Mouse (Mus musculus): ENCODE measurements at regions not wholly inside any gene's neighbourhood (a gene's known extent, or its start where the extent isn't known, plus 50 kb on each side); places are given as distances from the start of the nearest gene placed in this dataset.
A peak's percentile ranks its signal among the peaks of the same experiment; 100 is the strongest.

DNA sequence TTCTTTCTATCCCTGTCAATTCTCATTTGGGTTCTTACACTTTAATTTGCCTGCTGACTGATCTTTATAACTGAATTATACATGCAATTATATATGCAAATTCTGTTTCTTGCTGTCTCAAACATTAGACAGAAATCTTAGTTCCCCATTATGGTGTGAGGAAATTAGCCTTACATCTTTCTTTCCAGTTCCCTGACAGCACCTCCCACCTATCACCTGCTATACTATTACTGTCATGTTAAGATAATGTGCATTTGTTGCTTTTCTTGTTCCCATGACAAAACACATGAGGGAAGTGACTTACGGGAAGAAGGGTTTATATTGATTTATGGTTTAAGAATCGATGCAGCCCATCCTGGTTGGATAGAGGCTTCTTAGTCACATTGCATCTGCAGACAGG, 246.0 kb downstream of the Hace1 start:
- H3K4me3 ChIP-seq (ENCODE audit: low read depth, low read length), result no peak overlapping the region
- H3K4me2 ChIP-seq (ENCODE audit: low read depth, severe bottlenecking), result no peak overlapping the region
- 89% methylated on average over 2 of the region's 2 CpGs for WGBS
- ATAC-seq (ENCODE audit: insufficient number of reproducible peaks, low FRiP score, low TSS enrichment, low read depth) (no peak), DNase-seq (ENCODE audit: low spot score) (no peak)
- H3K27ac ChIP-seq (replicated peaks; ENCODE audit: low read depth, low read length), result no peak overlapping the region
- no peaks in the 10 kb centered on the region for H3K9me3 ChIP-seq (ENCODE audit: control insufficient read depth, low read length)
- no peaks in the 10 kb centered on the region for H3K4me1 ChIP-seq (ENCODE audit: control insufficient read depth, insufficient read depth, low read length)
- no peaks in the 10 kb centered on the region for H3K27me3 ChIP-seq (ENCODE audit: control insufficient read depth, insufficient read depth, low read length)
- H3K9ac ChIP-seq (ENCODE audit: low read length), result no peak overlapping the region
- no peaks in the 10 kb centered on the region for H3K36me3 ChIP-seq (ENCODE audit: control insufficient read depth, insufficient read depth, low read length)

DNA sequence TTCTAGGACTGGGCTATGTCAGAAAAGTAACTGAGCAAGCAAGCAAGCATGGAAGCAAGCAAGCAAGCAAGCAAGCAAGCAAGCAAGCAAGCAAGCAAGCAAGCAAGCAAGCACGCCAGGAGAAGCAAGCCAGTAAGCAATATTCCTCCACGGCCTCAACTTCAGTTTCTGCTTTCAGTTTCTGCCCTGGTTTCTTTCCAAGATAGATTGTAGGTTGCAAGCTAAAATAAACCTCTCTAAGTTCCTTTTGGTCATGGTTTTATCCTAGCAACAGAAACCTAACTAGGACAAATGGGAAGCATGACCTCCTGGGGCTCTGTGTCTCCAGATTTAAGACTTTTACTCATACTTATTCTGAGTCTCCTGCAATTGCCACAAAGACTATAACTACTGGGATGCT, 271.0 kb downstream of the Hace1 start:
- ATAC-seq (ENCODE audit: insufficient number of reproducible peaks, low FRiP score, low TSS enrichment, low read depth), result no peak
- H3K4me2 ChIP-seq (ENCODE audit: low read depth, severe bottlenecking), result no peak overlapping the region
- 93% methylated on average over 2 of the region's 2 CpGs for WGBS
- no peak overlapping the region for H3K4me3 ChIP-seq (ENCODE audit: low read depth, low read length)
- no peaks in the 10 kb centered on the region for H3K27me3 ChIP-seq (ENCODE audit: control insufficient read depth, insufficient read depth, low read length)
- no peaks in the 10 kb centered on the region for H3K9me3 ChIP-seq (ENCODE audit: control insufficient read depth, low read length)
- no peak for DNase-seq (ENCODE audit: low spot score)
- H3K4me1 ChIP-seq (ENCODE audit: control insufficient read depth, insufficient read depth, low read length), result no peaks in the 10 kb centered on the region
- H3K9ac ChIP-seq (ENCODE audit: low read length), result no peak overlapping the region
- H3K36me3 ChIP-seq (ENCODE audit: control insufficient read depth, insufficient read depth, low read length), result no peaks in the 10 kb centered on the region
- H3K27ac ChIP-seq (replicated peaks; ENCODE audit: low read depth, low read length), result no peak overlapping the region

DNA sequence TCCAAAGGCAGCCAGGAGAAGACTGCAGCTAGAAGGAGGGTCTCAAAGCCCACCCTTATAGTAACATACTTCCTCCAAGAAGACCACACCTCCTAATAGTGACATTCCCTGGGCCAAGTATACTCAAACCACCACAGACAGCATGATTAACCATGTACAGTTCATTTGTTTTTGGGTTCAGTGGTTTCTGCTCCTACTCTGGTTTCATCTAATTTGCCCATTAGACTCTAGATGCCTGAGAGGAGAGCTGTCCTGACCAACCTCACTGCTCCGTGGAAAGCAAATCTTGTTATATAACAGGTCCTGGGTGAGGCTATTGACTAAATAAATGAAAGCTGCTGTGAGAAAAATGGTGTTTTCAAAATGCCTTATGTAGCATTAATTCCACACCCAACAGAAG, 272.2 kb downstream of the Hace1 start:
- no peaks in the 10 kb centered on the region for H3K36me3 ChIP-seq (ENCODE audit: control insufficient read depth, insufficient read depth, low read length)
- H3K4me3 ChIP-seq (ENCODE audit: low read depth, low read length), result no peak overlapping the region
- H3K9ac ChIP-seq (ENCODE audit: low read length), result no peak overlapping the region
- no peak overlapping the region for H3K4me2 ChIP-seq (ENCODE audit: low read depth, severe bottlenecking)
- H3K27me3 ChIP-seq (ENCODE audit: control insufficient read depth, insufficient read depth, low read length), result no peaks in the 10 kb centered on the region
- no peak overlapping the region for H3K27ac ChIP-seq (replicated peaks; ENCODE audit: low read depth, low read length)
- H3K9me3 ChIP-seq (ENCODE audit: control insufficient read depth, low read length), result no peaks in the 10 kb centered on the region
- 97% methylated on average over 1 of the region's 1 CpGs for WGBS
- H3K4me1 ChIP-seq (ENCODE audit: control insufficient read depth, insufficient read depth, low read length), result no peaks in the 10 kb centered on the region
- ATAC-seq (ENCODE audit: insufficient number of reproducible peaks, low FRiP score, low TSS enrichment, low read depth), result no peak
- DNase-seq (ENCODE audit: low spot score), result no peak

DNA sequence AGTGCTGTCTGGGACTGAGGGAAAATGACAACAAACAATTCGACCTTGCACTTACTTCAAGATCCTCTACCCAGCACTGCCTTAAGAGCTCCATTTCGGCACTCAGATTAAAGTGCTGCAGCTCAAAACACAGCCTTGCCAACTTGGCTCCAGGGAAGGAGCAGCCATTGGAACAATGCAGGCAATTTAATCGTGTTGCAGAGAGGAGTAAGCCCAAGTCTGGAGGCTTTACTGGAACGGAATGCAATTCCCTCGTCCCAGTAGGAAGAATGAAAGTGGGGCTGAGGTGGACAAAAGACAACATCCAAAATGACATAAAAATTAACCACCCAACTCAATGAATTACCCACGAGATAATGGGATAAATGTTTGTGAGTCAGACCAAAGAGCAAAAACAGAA, 273.0 kb downstream of the Hace1 start:
- H3K9me3 ChIP-seq (ENCODE audit: control insufficient read depth, low read length), result no peaks in the 10 kb centered on the region
- H3K36me3 ChIP-seq (ENCODE audit: control insufficient read depth, insufficient read depth, low read length), result no peaks in the 10 kb centered on the region
- H3K27me3 ChIP-seq (ENCODE audit: control insufficient read depth, insufficient read depth, low read length), result no peaks in the 10 kb centered on the region
- H3K9ac ChIP-seq (ENCODE audit: low read length), result no peak overlapping the region
- DNase-seq (ENCODE audit: low spot score) (no peak), ATAC-seq (ENCODE audit: insufficient number of reproducible peaks, low FRiP score, low TSS enrichment, low read depth) (no peak)
- no peak overlapping the region for H3K4me2 ChIP-seq (ENCODE audit: low read depth, severe bottlenecking)
- 66% methylated on average over 6 of the region's 6 CpGs for WGBS
- H3K4me3 ChIP-seq (ENCODE audit: low read depth, low read length), result no peak overlapping the region
- H3K4me1 ChIP-seq (ENCODE audit: control insufficient read depth, insufficient read depth, low read length), result no peaks in the 10 kb centered on the region
- no peak overlapping the region for H3K27ac ChIP-seq (replicated peaks; ENCODE audit: low read depth, low read length)

DNA sequence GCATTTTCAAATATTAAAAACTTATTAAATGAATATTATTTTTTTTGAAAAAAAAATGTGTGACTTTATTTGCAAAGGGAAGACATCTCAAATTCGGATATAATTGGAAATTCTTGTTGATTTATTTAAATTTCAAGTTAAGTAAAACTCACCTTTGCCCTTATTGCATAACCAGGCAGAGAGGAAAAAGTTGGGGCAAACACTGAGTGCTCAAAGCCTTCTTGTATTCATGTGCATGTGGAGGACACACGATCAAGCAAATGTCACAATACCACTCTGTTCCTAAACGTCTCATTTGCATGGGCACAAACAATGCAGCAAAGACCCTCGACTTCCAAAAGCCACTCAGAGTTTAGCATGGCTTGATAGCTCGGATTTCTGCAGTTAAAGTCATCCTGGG, 275.1 kb downstream of the Hace1 start:
- DNase-seq (ENCODE audit: low spot score) (no peak), ATAC-seq (ENCODE audit: insufficient number of reproducible peaks, low FRiP score, low TSS enrichment, low read depth) (no peak)
- no peak overlapping the region for H3K9ac ChIP-seq (ENCODE audit: low read length)
- no peaks in the 10 kb centered on the region for H3K27me3 ChIP-seq (ENCODE audit: control insufficient read depth, insufficient read depth, low read length)
- no peaks in the 10 kb centered on the region for H3K4me1 ChIP-seq (ENCODE audit: control insufficient read depth, insufficient read depth, low read length)
- H3K36me3 ChIP-seq (ENCODE audit: control insufficient read depth, insufficient read depth, low read length), result no peaks in the 10 kb centered on the region
- WGBS, result 77% methylated on average over 5 of the region's 5 CpGs
- no peak overlapping the region for H3K27ac ChIP-seq (replicated peaks; ENCODE audit: low read depth, low read length)
- H3K4me3 ChIP-seq (ENCODE audit: low read depth, low read length), result no peak overlapping the region
- no peak overlapping the region for H3K4me2 ChIP-seq (ENCODE audit: low read depth, severe bottlenecking)
- H3K9me3 ChIP-seq (ENCODE audit: control insufficient read depth, low read length), result no peaks in the 10 kb centered on the region

DNA sequence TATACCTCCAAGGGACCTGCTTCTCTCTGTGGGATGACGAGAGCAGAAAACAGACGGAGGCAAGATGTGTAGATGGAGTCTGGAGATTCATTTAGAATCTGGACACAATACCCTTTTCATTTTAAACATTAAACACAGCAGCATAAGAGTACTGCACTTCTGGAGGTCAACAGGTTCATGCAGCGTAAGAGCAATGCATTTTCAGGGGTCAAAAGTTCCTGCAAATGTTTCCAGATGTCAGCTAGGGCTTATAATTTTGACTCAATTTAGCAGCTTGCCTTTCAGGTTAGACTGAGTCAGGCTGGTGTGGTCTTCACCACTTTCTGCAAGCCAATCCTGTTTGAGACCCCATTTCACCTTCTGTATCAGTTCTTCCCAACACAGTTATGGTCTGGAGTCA, 277.9 kb downstream of the Hace1 start:
- Histone ChIP-seq H3K27me3 (ENCODE audit: control insufficient read depth, insufficient read depth, low read length) (no peaks in the 10 kb centered on the region), H3K9me3 (ENCODE audit: control insufficient read depth, low read length) (no peaks in the 10 kb centered on the region), H3K4me1 (ENCODE audit: control insufficient read depth, insufficient read depth, low read length) (0 out of 2 replicates have a peak, but pooled peaks cover 4% of the 10 kb centered on the region), H3K4me3 (ENCODE audit: low read depth, low read length) (no peak overlapping the region), H3K9ac (ENCODE audit: low read length) (no peak overlapping the region), H3K4me2 (ENCODE audit: low read depth, severe bottlenecking) (no peak overlapping the region), H3K27ac (replicated peaks; ENCODE audit: low read depth, low read length) (no peak overlapping the region), H3K36me3 (ENCODE audit: control insufficient read depth, insufficient read depth, low read length) (no peaks in the 10 kb centered on the region)
- 37% methylated on average over 3 of the region's 3 CpGs for WGBS
- DNase-seq (ENCODE audit: low spot score) (no peak), ATAC-seq (ENCODE audit: insufficient number of reproducible peaks, low FRiP score, low TSS enrichment, low read depth) (no peak)

DNA sequence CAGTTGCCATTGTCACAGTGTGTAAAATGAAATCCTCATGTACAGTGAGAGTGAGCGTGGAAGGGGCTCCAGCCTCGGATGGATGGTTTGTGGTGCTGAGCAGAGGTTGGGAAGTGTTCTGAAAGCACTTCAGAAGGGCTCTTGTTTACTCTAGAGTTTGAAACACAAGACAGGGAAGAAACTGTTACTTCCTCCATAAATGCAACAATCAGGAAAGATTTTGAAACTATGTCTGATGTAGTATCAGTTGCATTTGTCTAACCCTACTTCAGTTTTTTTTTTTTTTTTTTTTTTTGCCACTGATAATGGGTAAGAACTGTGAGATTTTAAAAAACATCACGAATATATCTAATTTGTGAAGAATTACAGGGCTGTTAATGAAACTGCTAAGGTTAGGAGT, 281.5 kb downstream of the Hace1 start:
- no peaks in the 10 kb centered on the region for H3K36me3 ChIP-seq (ENCODE audit: control insufficient read depth, insufficient read depth, low read length)
- H3K4me3 ChIP-seq (ENCODE audit: low read depth, low read length), result no peak overlapping the region
- H3K4me2 ChIP-seq (ENCODE audit: low read depth, severe bottlenecking), result no peak overlapping the region
- H3K9me3 ChIP-seq (ENCODE audit: control insufficient read depth, low read length), result no peaks in the 10 kb centered on the region
- DNase-seq (ENCODE audit: low spot score) (no peak), ATAC-seq (ENCODE audit: insufficient number of reproducible peaks, low FRiP score, low TSS enrichment, low read depth) (no peak)
- H3K9ac ChIP-seq (ENCODE audit: low read length), result no peak overlapping the region
- no peaks in the 10 kb centered on the region for H3K27me3 ChIP-seq (ENCODE audit: control insufficient read depth, insufficient read depth, low read length)
- 71% methylated on average over 3 of the region's 3 CpGs for WGBS
- peaks cover 4% of the 10 kb centered on the region; the same call in 1 of the 2 replicates for H3K4me1 ChIP-seq (ENCODE audit: control insufficient read depth, insufficient read depth, low read length)
- H3K27ac ChIP-seq (replicated peaks; ENCODE audit: low read depth, low read length), result no peak overlapping the region

DNA sequence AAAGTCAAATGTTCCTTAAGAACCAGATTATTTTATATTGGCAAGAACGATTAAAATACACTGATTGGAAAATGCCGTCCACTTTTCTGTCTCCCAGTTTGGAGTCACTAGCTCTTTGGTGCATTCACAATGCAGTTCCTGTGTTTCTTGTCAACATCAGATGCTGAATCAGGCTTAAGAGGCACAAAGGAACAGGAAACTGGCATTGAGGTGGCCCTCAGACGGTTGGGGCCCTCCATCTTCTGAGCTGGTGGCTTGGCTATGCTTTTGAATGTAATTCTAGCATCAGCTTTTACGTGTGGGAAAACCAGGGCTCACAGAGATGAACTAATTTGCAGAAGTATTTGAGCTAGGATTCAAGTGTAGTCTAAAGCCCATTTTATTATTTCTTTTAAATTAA, 282.3 kb downstream of the Hace1 start:
- ATAC-seq (ENCODE audit: insufficient number of reproducible peaks, low FRiP score, low TSS enrichment, low read depth) (no peak), DNase-seq (ENCODE audit: low spot score) (peak; percentile 52)
- H3K9ac ChIP-seq (ENCODE audit: low read length), result no peak overlapping the region
- peak overlapping the region; percentile 66; the same call in 1 of the 2 replicates for H3K27ac ChIP-seq (replicated peaks; ENCODE audit: low read depth, low read length)
- no peaks in the 10 kb centered on the region for H3K27me3 ChIP-seq (ENCODE audit: control insufficient read depth, insufficient read depth, low read length)
- H3K4me3 ChIP-seq (ENCODE audit: low read depth, low read length), result no peak overlapping the region
- no peak overlapping the region for H3K4me2 ChIP-seq (ENCODE audit: low read depth, severe bottlenecking)
- H3K36me3 ChIP-seq (ENCODE audit: control insufficient read depth, insufficient read depth, low read length), result no peaks in the 10 kb centered on the region
- H3K9me3 ChIP-seq (ENCODE audit: control insufficient read depth, low read length), result no peaks in the 10 kb centered on the region
- peaks cover 4% of the 10 kb centered on the region; the same call in 1 of the 2 replicates for H3K4me1 ChIP-seq (ENCODE audit: control insufficient read depth, insufficient read depth, low read length)
- 39% methylated on average over 4 of the region's 4 CpGs for WGBS

DNA sequence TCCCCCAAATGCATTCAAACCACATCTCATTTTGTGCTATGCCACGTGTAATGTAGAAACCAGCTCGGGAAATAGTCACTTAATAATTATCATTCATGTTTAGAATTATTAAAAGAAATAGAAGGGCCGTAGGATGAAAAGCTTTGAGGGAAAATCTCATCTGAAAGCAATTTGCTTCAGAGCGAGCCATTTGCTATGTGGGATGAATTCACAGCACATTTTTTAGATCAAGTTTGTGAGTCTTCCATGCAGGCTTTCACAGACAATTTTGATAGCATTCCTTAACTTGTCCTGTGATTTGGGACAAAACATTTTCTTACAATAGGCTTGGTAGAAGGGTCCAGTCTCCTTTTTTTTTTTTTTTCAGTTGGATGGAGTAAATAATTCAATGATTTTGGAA, 283.1 kb downstream of the Hace1 start:
- DNase-seq (ENCODE audit: low spot score), result no peak
- Histone ChIP-seq H3K9me3 (ENCODE audit: control insufficient read depth, low read length) (no peaks in the 10 kb centered on the region), H3K9ac (ENCODE audit: low read length) (no peak overlapping the region), H3K27me3 (ENCODE audit: control insufficient read depth, insufficient read depth, low read length) (no peaks in the 10 kb centered on the region), H3K36me3 (ENCODE audit: control insufficient read depth, insufficient read depth, low read length) (no peaks in the 10 kb centered on the region), H3K4me3 (ENCODE audit: low read depth, low read length) (no peak overlapping the region), H3K4me1 (ENCODE audit: control insufficient read depth, insufficient read depth, low read length) (peaks cover 4% of the 10 kb centered on the region), H3K27ac (replicated peaks; ENCODE audit: low read depth, low read length) (0 out of 2 replicates have a peak overlapping the region, but pooled peaks have one; percentile 55), H3K4me2 (ENCODE audit: low read depth, severe bottlenecking) (no peak overlapping the region)
- 24% methylated on average over 4 of the region's 4 CpGs for WGBS
- ATAC-seq (ENCODE audit: insufficient number of reproducible peaks, low FRiP score, low TSS enrichment, low read depth), result no peak
